Mouse (Mus musculus) adrenal gland, adult 18-20 months (tissue): Measurements from ENCODE around the gene Pdxp. TPM values are rescaled to one million over a fixed set of nuclear protein-coding genes. Genes with fewer than 3 reads are reported as not detected.
"Not testable (repeated sequence)": the region's sequence is repeated elsewhere in the genome, so short reads cannot be mapped to it uniquely, and the experiment has no call there.

Experiments
- DNase-seq, 2 experiments: peaks; one replicate each; pipeline ENCODE4 v3.0.0; 2021 to 2022; ENCODE audit warnings: low spot score in 2 of 2
- long read RNA-seq, 2 experiments: library from polyadenylated mRNA; stranded (forward); transcript quantifications; one replicate each; pipeline ENCODE4 v2.0.0; 2021
- total RNA-seq, 2 experiments: library from RNA; stranded (reverse); gene quantifications; 1 replicate in 1 of 2; 2 replicates in 1 of 2; pipeline ENCODE4 v1.2.3; 2021

Gene Pdxp
- total RNA-seq, result 1 to 10 TPM; 3.1 to 5.4 TPM
- long read RNA-seq, experiment 1, transcript Pdxp-201 (2 exons, 2,001 nt), result major isoform, 10 of 10 reads
- long read RNA-seq, experiment 1, partial matches to known transcripts, result 0 of 10 reads
- long read RNA-seq, experiment 1, other reads (novel, unspliced or antisense), result 0 of 10 reads
- long read RNA-seq, experiment 2, transcript Pdxp-201 (2 exons, 2,001 nt), result major isoform, 16 of 18 reads
- long read RNA-seq, experiment 2, partial matches to known transcripts, result 1 of 18 reads
- long read RNA-seq, experiment 2, other reads (novel, unspliced or antisense), result 1 of 18 reads

- peak; percentile 79 to 80 for DNase-seq
These were observed at the start of gene Pdxp for GRCm38 (mm10) chr15:78913632-78914090. Gene Pdxp, plus strand, starts transcription at chr15:78913919.

DNA sequence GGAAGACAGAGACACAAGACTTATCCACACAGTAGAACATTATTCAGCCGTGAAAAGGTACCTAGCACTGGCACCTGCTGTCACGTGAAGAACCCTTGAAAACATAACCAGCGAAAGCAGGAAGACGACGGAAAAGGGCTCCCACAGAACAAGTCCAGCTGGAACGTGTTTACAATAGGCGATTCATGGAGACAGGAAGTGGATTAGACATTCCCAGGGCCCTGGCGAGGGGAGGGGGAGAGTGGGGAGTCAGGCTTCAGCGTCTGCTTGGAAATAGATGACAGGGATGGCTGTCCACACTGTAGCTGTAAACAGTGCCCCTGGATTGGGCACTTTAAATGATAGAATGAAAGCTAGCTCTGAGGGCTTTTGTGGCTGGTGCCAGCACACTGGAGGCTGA lies 45.3 kb upstream of the Pdxp start:
- no peak for DNase-seq

DNA sequence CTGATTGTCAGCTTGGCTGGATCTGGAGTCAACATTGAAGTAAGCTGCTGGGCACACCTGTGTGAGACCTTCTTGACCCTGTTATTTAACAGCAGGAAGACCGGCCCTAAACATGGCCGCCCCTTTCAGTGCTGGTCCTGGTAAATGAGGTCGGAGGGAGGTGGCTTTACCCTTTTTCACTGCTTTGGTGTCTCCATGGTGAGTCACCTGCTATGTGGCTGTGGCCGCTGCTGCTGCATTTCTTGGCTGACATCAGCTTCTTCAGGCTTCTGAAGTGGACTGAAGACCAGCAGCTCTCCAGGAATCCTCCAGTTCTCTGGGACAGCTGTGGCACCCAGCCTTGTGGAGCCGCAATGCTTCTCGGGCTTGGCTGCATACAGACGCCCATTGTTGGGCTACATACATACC lies 44.9 kb upstream of the Pdxp start:
- DNase-seq, result no peak

DNA sequence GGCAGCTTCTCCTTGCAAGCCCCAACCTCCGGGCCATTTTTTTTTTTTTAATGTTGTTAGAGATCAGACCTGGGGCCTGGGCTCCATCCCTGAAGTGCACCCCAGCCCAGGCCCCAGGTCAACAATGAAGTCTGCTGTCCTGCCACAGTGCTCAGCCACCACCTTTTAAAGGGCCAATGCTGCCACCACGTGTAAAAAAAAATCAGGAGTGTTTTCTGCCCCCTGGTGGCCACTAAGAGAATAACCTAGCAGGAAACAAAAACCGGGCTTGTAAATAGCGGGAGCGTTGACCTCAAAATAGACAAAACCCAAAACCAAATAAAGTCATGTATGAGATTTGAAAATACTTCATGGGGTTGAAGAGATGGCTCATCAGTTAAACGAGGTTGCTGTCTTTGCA lies 43.9 kb upstream of the Pdxp start:
- DNase-seq, result peak; percentile 51 to 57

- no peak for DNase-seq
These were observed 41.6 kb upstream of the Pdxp start for GRCm38 (mm10) chr15:78872021-78872608.

DNA sequence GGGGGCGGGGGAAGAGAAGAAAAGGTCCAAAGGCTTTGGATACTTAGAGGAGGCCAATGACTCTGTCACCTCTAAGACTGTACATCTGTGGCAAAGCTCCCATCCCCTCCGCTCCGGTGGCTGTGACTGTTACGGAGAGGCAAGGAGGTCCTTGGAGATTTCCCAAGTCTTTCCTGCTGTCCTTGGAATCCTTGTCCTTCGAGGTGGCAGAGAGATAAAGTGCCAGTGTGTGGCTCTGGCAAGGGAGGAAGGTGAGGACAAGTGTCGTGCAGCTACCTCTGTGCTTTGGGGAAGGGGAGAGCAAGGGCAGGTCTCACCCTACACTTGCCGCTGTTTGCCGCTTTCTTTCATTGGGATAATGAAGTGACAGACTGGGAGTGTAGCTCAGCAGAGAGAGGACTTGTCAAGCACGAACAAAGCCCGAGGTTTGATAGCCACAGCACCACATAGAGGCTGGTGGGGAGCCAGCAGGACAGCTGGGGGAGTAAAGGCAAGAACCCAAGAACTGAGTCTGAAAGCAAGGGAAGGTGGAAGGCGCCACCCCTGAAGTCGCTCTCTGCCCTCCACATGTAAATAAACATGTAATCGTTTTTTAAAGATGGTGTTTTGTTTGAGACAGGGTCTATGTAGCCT lies 39.8 kb upstream of the Pdxp start:
- DNase-seq, result no peak

DNA sequence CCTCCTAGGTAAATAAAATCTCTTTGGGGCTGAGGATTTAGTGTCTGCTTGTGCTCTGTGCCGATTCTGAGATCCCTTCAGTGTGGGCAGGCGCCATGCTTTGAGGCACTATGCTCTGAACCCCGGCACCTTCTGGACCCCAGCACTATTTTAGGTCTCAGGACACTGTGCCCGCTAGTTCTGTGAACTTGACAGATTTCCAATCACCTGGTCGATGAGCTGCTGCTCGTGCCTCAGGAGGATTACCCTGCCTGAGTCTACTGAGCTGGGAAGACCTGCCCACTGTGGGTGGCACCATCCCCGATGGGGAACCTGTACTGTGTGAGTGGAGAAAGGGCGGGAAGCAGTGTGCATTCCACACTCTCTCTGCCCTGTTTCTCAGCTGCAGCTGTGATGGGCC lies 38.7 kb upstream of the Pdxp start:
- no peak for DNase-seq

GRCm38 (mm10) chr15:78875537-78875936 lies 38.2 kb upstream of the Pdxp start:
- DNase-seq, result no peak

GRCm38 (mm10) chr15:78876258-78876696 lies 37.4 kb upstream of the Pdxp start:
- peak; percentile 67 to 71 for DNase-seq

GRCm38 (mm10) chr15:78876991-78877809 lies 36.5 kb upstream of the Pdxp start, which contains the start of gene Gga1:
Gene Gga1, plus strand, starts transcription at chr15:78877190.
- DNase-seq, result peak; percentile 81 to 88

GRCm38 (mm10) chr15:78877810-78878390 lies 35.8 kb upstream of the Pdxp start:
- DNase-seq, result no peak

- DNase-seq, result not testable (repeated sequence)
These were observed 34.8 kb upstream of the Pdxp start for GRCm38 (mm10) chr15:78878792-78879516.

GRCm38 (mm10) chr15:78880432-78880831 lies 33.3 kb upstream of the Pdxp start:
- no peak for DNase-seq

- no peak for DNase-seq
These were observed 31.9 kb upstream of the Pdxp start for GRCm38 (mm10) chr15:78881828-78882227.

GRCm38 (mm10) chr15:78889401-78889853 lies 24.3 kb upstream of the Pdxp start:
- no peak for DNase-seq

GRCm38 (mm10) chr15:78892440-78892839 lies 21.3 kb upstream of the Pdxp start:
- DNase-seq, result no peak

GRCm38 (mm10) chr15:78894726-78895125 lies 19.0 kb upstream of the Pdxp start:
- DNase-seq, result no peak

DNA sequence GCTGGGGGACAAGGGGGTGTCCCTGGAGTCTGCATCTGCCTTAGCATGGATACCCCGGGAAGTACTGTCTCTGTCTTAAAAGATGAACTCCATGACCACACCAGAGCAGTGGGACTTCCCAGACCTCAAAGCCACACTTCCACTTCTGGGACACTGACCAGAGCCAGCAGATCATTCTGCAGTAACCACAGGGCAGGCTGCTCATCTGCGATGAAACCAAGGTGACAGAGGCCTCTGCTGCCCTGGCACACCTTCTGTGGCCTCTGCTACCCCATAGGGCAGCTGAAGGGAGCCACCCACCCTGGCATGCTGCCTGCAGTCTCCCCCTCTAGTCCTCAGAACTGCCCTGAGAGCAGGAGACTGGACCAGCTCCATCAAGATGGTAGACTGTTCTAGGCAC lies 18.0 kb upstream of the Pdxp start:
- no peak for DNase-seq

DNA sequence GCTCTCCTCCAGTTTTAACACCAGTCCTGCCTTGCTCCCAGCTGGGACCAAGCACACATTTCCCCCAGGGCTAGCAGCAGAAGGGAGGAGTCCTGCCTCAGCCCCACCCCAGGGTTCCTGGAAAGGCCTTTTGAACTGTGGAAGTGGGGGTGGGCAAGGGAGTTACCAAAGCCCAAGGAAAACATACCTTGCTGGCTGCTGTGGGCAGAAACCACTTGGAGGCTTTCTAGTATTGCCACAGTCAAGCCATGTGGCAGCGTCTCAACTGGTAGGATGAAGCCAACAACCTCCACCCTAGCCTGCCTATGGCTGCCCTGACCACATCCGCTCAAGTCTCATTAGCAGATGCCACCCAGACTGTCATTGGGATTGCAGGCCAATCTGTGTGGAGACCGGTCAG lies 17.6 kb upstream of the Pdxp start:
- DNase-seq, result no peak

GRCm38 (mm10) chr15:78897488-78897887 lies 16.2 kb upstream of the Pdxp start:
- DNase-seq, result no peak
